Mouse (Mus musculus) olfactory bulb, adult 2 months (tissue): Measurements from ENCODE around the gene Ankrd22. TPM values are rescaled to one million over a fixed set of nuclear protein-coding genes. Genes with fewer than 3 reads are reported as not detected.

Experiments used
- H3K27ac ChIP-seq: fragments of 200-500 bp; 2 replicates; pipeline ENCODE4 v1.5.1; 2012; ENCODE audit warnings: low read depth, low read length; ENCODE audit not compliant: insufficient read depth
- H3K4me1 ChIP-seq: fragments of 200-500 bp; 2 replicates; pipeline ENCODE4 v1.6.1; 2012; ENCODE audit warnings: low read length; ENCODE audit not compliant: control insufficient read depth, insufficient read depth
- H3K4me3 ChIP-seq: fragments of 200-500 bp; 2 replicates; pipeline ENCODE4 v1.5.1; 2012; ENCODE audit warnings: mild to moderate bottlenecking, low read depth, low read length, moderate library complexity; ENCODE audit not compliant: insufficient read depth
- CTCF ChIP-seq: fragments of 200-500 bp; IDR thresholded peaks from 2 replicates; pipeline ENCODE4 v1.5.1; 2012; ENCODE audit warnings: low read depth, mild to moderate bottlenecking, low read length, moderate library complexity; ENCODE audit not compliant: insufficient read depth
- POLR2A ChIP-seq: fragments of 200-500 bp; IDR thresholded peaks from 2 replicates; pipeline ENCODE4 v1.6.1; 2012; ENCODE audit warnings: mild to moderate bottlenecking, low read depth, low read length, moderate library complexity; ENCODE audit not compliant: insufficient read depth
- WGBS: fragments of 180-500 bp; shearing (Covaris S2); methylation state at CpG from one replicate; pipeline ENCODE4 v1.1.7; 2018; 5-methylcytosine and 5-hydroxymethylcytosine counted together
- polyA plus RNA-seq: library from polyadenylated mRNA; stranded (reverse); fragments of >200 nt; gene quantifications from 2 replicates; pipeline ENCODE4 v1.2.4, GENCODE M21; 2012; ENCODE audit warnings: low replicate concordance; ENCODE audit not compliant: missing spikeins, insufficient read depth, insufficient read length

The Ankrd22 gene
- polyA plus RNA-seq, 1 experiment, result not detected

GRCm38 (mm10) chr19:34120107-34120731 lies 45.6 kb downstream of the Ankrd22 start:
- TF ChIP-seq CTCF, result no peak
- no peak for TF ChIP-seq POLR2A
- WGBS, result 68% methylated on average over 3 of the region's 3 CpGs
- Histone ChIP-seq H3K4me1 (no peaks in the 10 kb centered on the region), H3K27ac (no peak overlapping the region), H3K4me3 (no peak overlapping the region)

GRCm38 (mm10) chr19:34119653-34120052 lies 46.2 kb downstream of the Ankrd22 start:
- 90% methylated on average over 4 of the region's 4 CpGs for WGBS
- no peak overlapping the region for H3K27ac ChIP-seq
- no peaks in the 10 kb centered on the region for H3K4me1 ChIP-seq
- TF ChIP-seq CTCF (no peak), POLR2A (no peak)
- H3K4me3 ChIP-seq, result no peak overlapping the region

GRCm38 (mm10) chr19:34119102-34119501 lies 46.8 kb downstream of the Ankrd22 start:
- WGBS, result 89% methylated on average over 1 of the region's 1 CpGs
- no peaks in the 10 kb centered on the region for H3K4me1 ChIP-seq
- no peak overlapping the region for H3K4me3 ChIP-seq
- H3K27ac ChIP-seq, result no peak overlapping the region
- TF ChIP-seq POLR2A (no peak), CTCF (no peak)

- 91% methylated on average over 3 of the region's 3 CpGs for WGBS
- no peak overlapping the region for H3K4me3 ChIP-seq
Observed at GRCm38 (mm10) chr19:34104841-34105240, 61.0 kb downstream of the Ankrd22 start.

GRCm38 (mm10) chr19:34101888-34102287 lies 64.0 kb downstream of the Ankrd22 start:
- H3K4me1 ChIP-seq, result no peaks in the 10 kb centered on the region
- WGBS, result 53% methylated on average over 7 of the region's 7 CpGs
- H3K4me3 ChIP-seq, result no peak overlapping the region
- no peak overlapping the region for H3K27ac ChIP-seq
- no peak for TF ChIP-seq CTCF
- TF ChIP-seq POLR2A, result no peak

More at GRCm38 (mm10) chr19:34104841-34105240, 61.0 kb downstream of the Ankrd22 start:
- Histone ChIP-seq H3K4me1 (no peaks in the 10 kb centered on the region), H3K27ac (no peak overlapping the region)
- TF ChIP-seq CTCF (no peak), POLR2A (no peak)

- Histone ChIP-seq H3K27ac (no peak within 1 kb of the TSS), H3K4me3 (no peak within 1 kb of the TSS), H3K4me1 (no peaks in the 10 kb centered on the region)
- WGBS, result 90% methylated on average over 4 of the region's 4 CpGs
- TF ChIP-seq CTCF, result no peak
- TF ChIP-seq POLR2A, result no peak
Observed at GRCm38 (mm10) chr19:34100633-34101032, 65.2 kb downstream of the Ankrd22 start, which contains the start of gene Lipm. Gene Lipm (plus strand): TSS chr19:34100933.

- H3K4me3 ChIP-seq, result no peak overlapping the region
- no peak for TF ChIP-seq CTCF
- TF ChIP-seq POLR2A, result no peak
- 27% methylated on average over 1 of the region's 1 CpGs for WGBS
- no peak overlapping the region for H3K27ac ChIP-seq
- H3K4me1 ChIP-seq, result no peaks in the 10 kb centered on the region
Observed at GRCm38 (mm10) chr19:34096228-34096627, 69.6 kb downstream of the Ankrd22 start.

GRCm38 (mm10) chr19:34095381-34095780 lies 70.5 kb downstream of the Ankrd22 start:
- TF ChIP-seq CTCF (no peak), POLR2A (no peak)
- no peak overlapping the region for H3K27ac ChIP-seq
- H3K4me1 ChIP-seq, result no peaks in the 10 kb centered on the region
- H3K4me3 ChIP-seq, result no peak overlapping the region
- 83% methylated on average over 5 of the region's 5 CpGs for WGBS

GRCm38 (mm10) chr19:34089011-34089680 lies 76.7 kb downstream of the Ankrd22 start:
- Histone ChIP-seq H3K4me1 (no peaks in the 10 kb centered on the region), H3K27ac (no peak overlapping the region), H3K4me3 (no peak overlapping the region)
- no peak for TF ChIP-seq POLR2A
- 75% methylated on average over 3 of the region's 3 CpGs for WGBS

GRCm38 (mm10) chr19:34078130-34078529 lies 87.7 kb downstream of the Ankrd22 start:
- H3K4me3 ChIP-seq, result no peak overlapping the region
- WGBS, result 89% methylated on average over 2 of the region's 2 CpGs
- TF ChIP-seq CTCF (no peak), POLR2A (no peak)

More at GRCm38 (mm10) chr19:34078130-34078529, 87.7 kb downstream of the Ankrd22 start:
- H3K4me1 ChIP-seq, result no peaks in the 10 kb centered on the region
- H3K27ac ChIP-seq, result no peak overlapping the region
